Comparison of ENCODE assay signal across 25 mouse cellular contexts in the genomic region with DNA sequence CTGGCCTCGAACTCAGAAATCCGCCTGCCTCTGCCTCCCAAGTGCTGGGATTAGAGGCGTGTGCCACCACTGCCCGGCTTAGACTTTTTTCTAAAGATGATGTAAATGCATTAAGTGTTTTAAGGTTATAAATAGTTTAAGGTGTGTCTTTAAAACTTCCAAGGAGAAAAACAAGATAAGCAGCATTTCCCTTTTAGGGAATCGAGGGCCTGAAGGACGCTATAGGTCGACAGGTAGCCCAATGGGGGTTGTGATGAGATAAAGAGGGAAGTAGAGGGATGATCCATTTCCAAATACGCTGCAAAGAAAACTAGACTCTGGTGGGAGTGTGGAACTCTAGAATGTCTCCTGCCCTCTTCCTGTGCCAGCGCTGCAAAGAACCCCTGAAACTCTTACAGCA. TPM values are rescaled to one million over a fixed set of nuclear protein-coding genes. Genes with fewer than 3 reads are reported as not detected.
"Had no signal": no experiment of that assay in that cellular context is flagged by ENCODE, and none has a peak within 500 bp of the region (broad histone marks: within the 10 kb centered on the region; RNA-seq: fewer than 3 reads in every experiment).

Gm38100 (plus strand) TSS at position 301 of the 400 bp plus-strand sequence.

- H3K27me3 ChIP-seq: neural tube, embryonic 12.5 days; neural tube, embryonic 13.5 days; neural tube, embryonic 15.5 days; stomach, embryonic 15.5 days had no signal

- H3K4me1 ChIP-seq: neural tube, embryonic 12.5 days; neural tube, embryonic 13.5 days; neural tube, embryonic 15.5 days; stomach, embryonic 15.5 days had no signal

- H3K27ac ChIP-seq: neural tube, embryonic 12.5 days; neural tube, embryonic 13.5 days; neural tube, embryonic 15.5 days; stomach, embryonic 15.5 days; stomach, postnatal 0 days had no signal

- DNase-seq: retina, postnatal 1 day; right cerebral cortex, adult 18-20 months; right cerebral cortex, postnatal 14 days; right cerebral cortex, postnatal 25 days; right cerebral cortex, postnatal 4 days; spleen, adult 18-20 months; thymus, adult 18-20 months; thymus, adult 2 months; thymus, postnatal 14 days; thymus, postnatal 25 days; thymus, postnatal 36 days; thymus, postnatal 4 days had no signal

- H3K36me3 ChIP-seq: neural tube, embryonic 12.5 days; neural tube, embryonic 13.5 days; neural tube, embryonic 15.5 days; stomach, embryonic 15.5 days had no signal

- H3K4me3 ChIP-seq: neural tube, embryonic 12.5 days; neural tube, embryonic 13.5 days; neural tube, embryonic 15.5 days; stomach, embryonic 15.5 days had no signal

- H3K9me3 ChIP-seq: neural tube, embryonic 12.5 days; neural tube, embryonic 13.5 days; neural tube, embryonic 15.5 days; stomach, embryonic 15.5 days had no signal

RNA-seq across cellular contexts. Expression of gene Gm38100, which starts in this region (rescaled TPM):
- polyA plus RNA-seq: neural tube, embryonic 11.5 days; neural tube, embryonic 12.5 days; neural tube, embryonic 13.5 days; neural tube, embryonic 14.5 days; neural tube, embryonic 15.5 days; small intestine, adult 2 months; spleen, adult 2 months; stomach, embryonic 14.5 days; stomach, embryonic 16.5 days; stomach, postnatal 0 days; thymus, postnatal 0 days; urinary bladder, adult 2 months had no signal
